Mouse (Mus musculus) CD8-positive naive resting alpha-beta T cell, adult 2 months (primary cell): ENCODE data around the gene 1700029I15Rik.
"Not testable (repeated sequence)": the region's sequence is repeated elsewhere in the genome, so short reads cannot be mapped to it uniquely, and the experiment has no call there.

ENCODE experiments used
- DNase-seq, 2 experiments: peaks; one replicate each; pipeline ENCODE4 v3.0.0; 2022; ENCODE audit warnings: low read depth in 2 of 2, low spot score in 2 of 2

1700029I15Rik gene

GRCm38 (mm10) chr2:92391703-92392317 is 9.5 kb downstream of the 1700029I15Rik start:
- DNase-seq, result no peak

DNA sequence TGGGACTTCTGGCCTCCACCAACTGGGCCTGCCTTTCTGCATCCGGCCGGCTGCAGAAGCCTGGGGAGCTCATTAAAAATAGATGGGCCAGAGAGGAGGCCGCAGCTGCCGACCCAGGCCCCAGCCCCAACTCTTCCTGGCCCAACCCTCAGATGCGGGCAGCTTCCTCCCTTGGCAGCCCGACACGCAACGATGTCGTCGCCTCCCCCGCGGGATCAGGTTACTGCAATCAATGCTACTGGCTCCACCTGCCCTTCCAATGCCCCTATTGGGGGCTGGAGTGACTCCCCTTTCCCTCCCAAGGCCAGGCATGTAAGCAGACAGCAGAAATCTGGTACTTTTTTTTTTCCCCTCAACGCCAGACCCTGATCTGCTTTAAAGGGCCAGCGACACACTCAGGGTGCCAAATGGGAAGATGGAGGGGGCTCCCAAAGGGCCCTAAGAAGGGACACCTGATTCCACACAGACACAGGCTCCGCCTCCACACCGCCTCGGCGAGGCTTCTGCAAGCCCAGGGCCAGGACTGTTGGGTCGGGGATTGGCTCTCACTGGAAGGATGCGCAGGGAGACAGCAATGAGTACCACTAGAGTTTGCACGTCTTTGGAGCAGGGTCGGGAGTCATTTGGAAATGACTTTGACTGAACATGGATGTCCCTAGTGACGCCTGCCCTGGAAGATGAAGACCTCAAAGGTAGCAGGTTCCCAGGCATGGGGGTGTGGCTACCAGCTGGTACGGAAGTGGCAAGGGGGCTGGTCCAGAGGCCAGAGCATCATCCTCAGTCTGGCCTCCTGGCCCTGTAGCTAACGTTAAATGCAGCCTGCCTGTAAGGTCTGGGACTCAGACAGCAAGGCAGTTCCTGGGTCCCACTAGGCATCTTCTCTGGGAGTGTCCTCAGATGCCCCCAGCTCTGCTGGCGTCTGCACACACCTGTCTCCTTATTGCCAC is 10.3 kb downstream of the 1700029I15Rik start:
- no peak for DNase-seq

DNA sequence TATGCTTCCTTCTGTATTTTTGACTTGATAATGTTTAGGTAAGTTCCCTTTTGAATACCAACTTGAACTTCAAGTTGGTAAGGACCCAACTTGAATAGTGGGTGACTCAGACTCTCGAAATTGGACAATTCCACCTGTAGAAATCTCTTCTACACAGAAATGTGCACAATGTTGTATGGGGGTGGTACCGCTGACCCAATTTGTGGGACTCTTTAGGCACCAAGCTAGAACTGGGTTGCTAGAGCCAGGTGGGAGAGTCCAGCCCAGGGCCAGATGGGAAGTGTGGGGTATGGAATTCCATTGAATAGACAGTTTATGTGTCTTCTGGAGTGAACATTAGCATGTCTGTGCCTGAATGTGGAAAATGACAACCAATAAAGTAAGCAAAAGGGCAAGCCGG is 13.2 kb downstream of the 1700029I15Rik start:
- no peak for DNase-seq

DNA sequence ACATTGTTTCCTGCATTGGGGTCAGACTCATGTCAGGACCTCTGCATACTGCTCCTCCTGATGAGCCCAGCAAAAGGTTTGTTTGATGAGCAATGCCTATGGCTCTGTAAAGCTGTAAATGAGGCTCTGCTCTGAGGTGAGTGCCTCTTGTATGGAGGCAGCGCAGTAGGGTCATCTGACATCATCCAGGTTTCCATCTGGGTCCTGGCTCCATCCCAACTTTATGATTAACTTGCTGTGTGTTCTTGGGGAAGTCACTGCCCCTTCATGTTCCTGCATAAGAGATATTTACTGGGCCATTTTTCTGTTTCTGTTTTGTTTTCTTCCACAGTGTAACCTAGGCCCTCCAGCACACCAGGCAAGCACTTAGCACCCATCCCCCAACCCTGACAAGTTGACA is 15.1 kb downstream of the 1700029I15Rik start:
- DNase-seq, result no peak

DNA sequence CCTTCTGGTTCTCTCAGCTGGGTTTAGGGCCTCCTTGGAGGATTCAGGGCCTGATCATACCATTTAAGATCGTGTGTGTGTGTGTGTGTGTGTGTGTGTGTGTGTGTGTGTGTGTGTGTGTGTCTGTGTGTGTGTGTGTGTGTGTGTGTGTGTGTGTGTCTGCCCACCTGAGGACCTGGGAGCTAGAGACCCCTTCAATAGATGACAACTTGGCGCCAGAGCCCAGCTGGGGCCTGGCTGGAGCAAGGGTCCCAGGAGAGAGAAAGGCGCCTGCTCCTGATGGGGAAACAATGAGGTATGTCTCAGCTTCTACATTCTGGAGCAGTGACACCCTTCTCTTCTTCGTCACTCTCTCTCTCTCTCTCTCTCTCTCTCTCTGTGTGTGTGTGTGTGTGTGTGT is 17.5 kb downstream of the 1700029I15Rik start:
- DNase-seq, result not testable (repeated sequence)

GRCm38 (mm10) chr2:92400682-92401081 is 18.3 kb downstream of the 1700029I15Rik start:
- no peak for DNase-seq

DNA sequence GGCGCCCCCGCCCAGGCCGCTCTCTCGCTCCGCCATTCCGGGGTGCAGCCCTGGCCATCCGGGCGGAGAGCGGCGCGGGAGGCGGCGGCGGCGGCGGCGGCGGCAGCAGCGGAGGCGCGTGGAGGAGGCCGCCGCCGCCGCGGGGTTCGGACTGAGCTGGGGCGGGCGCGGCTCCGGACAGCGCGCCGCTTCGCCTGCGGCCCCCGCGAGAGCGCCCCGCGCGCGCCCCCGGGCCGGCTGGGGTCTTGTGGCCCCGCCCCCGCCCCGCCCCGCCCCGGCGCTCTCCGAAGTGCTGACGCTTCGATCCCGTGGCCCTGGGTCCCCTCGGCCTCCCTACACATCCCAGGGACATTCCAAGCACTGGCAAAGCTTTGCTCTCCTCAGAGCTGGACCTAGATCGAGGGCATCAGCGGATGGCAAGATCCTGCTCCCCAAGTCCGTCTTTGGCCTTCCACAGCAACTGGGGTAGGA is 18.8 kb downstream of the 1700029I15Rik start, which contains the start of gene Mapk8ip1:
TSS of gene Mapk8ip1 (minus strand) at position 173 of the 471 bp plus-strand sequence.
- DNase-seq, result no peak

DNA sequence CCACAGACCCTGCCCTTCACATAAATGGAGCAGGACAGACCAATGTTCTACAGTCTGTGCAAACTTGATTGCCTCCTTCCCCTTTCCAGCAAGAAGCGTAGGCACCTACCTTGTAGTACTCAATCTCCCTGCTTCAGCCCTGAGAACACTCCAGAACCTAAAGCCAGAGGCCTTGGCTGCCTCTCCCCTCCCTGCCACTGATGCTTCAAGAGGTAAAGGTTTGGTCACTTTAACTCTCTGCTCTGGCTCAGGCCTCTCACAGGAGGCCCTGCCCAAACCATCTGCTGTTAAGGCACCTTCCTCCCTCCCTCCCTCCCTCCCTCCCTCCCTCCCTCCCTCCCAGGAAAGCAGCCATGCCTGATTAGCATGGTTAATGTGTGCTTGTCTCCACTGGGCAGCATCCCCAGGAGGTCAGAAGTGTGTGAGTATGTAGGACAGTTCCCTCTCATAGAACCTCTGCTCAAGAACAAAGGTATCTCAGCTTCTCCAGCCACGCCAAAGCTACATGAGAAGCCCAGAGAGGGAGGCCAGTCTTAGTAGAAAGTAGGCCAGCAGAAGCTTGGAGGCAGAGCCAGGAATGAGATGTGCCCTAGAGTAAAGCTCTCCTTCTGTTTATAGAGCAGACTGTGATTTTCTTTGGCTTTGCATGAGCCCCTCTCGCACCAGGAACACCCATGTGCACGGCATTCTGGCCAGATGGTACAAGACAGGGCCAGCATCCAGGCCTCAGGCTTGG is 20.4 kb downstream of the 1700029I15Rik start:
- no peak for DNase-seq

- DNase-seq, result no peak
Observed at GRCm38 (mm10) chr2:92403776-92404319, 21.5 kb downstream of the 1700029I15Rik start.

DNA sequence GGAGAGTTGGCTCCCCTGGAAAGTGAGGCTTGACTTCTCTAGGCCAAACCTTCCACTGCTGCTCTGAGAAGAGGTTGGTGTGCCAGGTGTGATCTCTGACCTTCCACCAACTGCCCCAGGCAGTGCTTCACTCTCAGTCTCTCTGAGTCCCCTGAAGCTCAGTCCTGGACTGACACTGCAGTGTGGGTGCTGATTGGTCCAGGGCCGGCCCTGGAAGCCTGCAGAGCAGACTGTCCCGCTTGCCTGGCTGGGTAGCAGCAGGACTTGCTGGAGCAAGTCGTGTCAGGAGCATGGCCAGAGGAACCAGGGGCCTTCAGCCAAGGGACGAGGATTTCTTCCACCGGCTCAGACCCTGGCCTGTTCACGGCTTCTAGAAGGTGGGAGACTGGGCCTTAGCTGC is 22.4 kb downstream of the 1700029I15Rik start:
- no peak for DNase-seq

GRCm38 (mm10) chr2:92405687-92406086 is 23.3 kb downstream of the 1700029I15Rik start:
- DNase-seq, result no peak

- no peak for DNase-seq
Observed at GRCm38 (mm10) chr2:92408309-92409045, 26.1 kb downstream of the 1700029I15Rik start.

DNA sequence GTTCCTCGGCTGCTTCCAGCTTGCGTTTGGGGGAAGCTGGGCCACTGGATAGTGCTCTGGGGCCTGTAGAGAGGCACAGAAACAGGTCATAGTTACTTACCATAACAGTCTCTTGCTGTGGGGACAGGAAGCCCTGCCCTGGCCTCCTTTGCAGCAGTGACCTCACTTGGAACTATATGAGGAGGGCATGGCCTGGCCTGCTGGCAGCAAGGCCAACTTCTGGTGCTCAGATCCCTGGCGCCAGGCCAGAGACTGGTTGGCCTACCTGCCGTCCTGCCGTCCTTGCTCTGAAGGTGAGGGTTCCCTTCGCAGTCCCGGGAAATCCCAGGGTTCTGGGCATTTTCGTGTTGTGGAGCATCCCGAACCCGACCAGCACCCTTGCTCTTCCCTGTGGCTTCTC is 29.4 kb downstream of the 1700029I15Rik start:
- DNase-seq, result no peak

DNA sequence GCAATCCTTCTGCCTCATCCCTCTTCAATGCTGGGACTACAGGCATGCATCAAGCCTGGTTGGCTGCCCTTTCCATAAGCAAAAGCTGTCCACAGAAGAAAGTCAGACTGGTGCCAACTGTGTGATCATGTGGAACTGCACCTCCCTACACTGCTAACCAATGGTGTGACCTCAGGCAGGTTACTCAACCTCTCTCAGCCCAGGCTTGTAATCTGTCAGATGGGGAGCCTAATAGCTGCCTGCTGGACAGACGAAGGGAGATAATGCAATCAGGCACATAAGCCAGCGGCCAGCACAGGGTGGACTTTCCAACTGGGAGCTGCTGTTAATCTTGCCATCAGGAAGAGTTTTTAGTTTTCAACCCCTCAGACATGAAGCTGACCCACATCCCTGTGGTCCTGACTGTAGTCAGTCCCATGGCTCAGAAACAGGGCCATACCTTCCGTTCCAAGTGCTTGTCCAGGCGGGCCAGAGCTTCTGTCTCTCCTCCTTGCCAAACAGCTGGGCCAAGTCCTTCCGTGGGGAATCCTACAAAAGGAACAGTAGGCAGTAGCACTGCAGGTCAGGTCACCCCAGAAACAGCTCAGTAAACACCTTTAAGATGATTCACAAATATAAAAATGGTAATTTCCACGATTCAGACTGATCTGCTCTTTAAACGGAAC is 39.5 kb downstream of the 1700029I15Rik start:
- DNase-seq, result no peak

GRCm38 (mm10) chr2:92422388-92423135 is 40.2 kb downstream of the 1700029I15Rik start:
- DNase-seq, result no peak

- no peak for DNase-seq
Observed at GRCm38 (mm10) chr2:92423156-92423555, 40.8 kb downstream of the 1700029I15Rik start.

DNA sequence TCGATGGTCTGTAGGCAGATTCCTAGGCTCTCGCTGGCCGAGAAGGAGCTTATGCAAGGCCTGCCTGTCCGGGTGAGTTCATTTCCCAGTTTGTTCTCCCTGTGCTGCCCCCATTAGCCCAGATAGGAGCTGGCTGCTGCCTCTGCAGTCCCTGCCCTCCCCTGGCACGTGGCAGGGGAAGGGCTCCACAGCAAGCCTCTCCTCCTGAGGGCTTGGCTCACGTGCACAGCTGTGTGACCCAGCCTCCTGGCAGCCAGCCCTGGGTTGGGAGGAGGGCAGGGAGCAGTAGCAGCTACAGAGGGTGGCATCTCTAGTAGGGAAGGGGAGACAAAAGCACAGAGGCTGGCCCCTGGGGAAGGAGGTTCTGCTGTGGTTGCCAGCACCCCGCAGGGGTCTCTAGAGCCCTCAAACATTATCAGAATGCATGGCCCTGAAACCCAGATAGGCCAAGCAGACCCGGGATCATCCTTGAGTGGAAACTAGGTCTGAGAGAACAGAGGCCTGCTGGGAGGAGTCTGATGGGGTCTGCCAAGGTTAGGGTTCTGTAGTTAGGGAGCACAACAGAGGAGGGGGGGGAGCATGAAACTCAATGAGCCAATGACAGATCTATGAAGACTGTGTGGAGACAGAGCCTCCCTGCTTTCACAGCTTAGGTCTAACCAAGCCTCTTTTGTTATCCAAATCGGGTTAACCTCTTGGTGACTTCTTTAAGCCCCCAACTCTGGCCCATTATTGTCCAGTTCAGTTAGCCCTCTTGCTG is 41.5 kb downstream of the 1700029I15Rik start:
- DNase-seq, result no peak

DNA sequence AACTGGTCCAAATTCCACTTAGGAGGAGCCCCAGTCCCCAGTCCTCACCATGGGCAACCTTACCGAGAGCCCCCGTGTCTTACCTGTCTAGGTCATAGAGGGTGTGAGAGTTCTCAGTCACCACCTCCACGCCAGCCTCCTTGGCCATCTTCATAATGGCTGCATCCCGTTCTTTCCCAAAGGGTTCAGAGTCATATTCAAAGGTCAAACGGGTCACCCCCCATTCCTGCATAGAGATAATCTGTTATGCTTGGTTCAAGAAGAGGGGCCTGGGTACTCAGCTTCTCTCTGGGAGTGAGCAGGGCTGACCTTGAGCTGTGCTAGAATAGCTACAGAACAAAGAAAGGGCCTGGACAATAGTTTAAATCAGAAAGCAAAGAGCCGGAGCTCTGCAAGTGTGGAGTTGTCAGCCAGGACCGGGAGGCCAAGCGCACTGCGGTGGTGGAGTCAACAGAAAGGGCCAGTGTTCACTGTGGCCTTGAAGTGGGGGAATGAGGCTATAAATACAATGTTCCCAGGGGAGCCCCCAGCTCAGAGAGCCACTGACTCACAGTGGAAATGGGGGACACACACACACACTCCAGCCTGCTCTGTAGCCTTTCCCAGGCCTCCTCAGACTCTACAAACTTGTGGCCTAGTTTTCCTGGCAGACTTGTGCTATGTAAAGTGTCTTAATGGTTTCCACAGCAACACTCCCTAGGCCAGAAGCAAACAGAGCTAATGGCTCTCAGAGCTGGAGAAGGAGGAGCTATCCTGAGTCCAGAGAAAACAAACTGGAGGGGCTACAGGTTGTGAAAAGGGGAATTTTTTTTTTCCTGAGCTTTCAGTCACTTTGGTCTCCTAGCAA is 42.3 kb downstream of the 1700029I15Rik start:
- no peak for DNase-seq
